Mouse (Mus musculus) ES-Bruce4 (cell line): ENCODE results near the gene Pitpnm2.

Source experiments
- CTCF ChIP-seq: IDR thresholded peaks from one replicate; pipeline ENCODE4 v1.8.1; 2011; ENCODE audit warnings: low read depth, low read length
- EP300 ChIP-seq: IDR thresholded peaks from 2 replicates; pipeline ENCODE4 v1.6.1; 2011; ENCODE audit warnings: low read depth, low read length; ENCODE audit not compliant: insufficient read depth
- POLR2A ChIP-seq: IDR thresholded peaks from one replicate; pipeline ENCODE4 v1.8.1; 2011; ENCODE audit warnings: low read length; ENCODE audit not compliant: insufficient read depth

DNA sequence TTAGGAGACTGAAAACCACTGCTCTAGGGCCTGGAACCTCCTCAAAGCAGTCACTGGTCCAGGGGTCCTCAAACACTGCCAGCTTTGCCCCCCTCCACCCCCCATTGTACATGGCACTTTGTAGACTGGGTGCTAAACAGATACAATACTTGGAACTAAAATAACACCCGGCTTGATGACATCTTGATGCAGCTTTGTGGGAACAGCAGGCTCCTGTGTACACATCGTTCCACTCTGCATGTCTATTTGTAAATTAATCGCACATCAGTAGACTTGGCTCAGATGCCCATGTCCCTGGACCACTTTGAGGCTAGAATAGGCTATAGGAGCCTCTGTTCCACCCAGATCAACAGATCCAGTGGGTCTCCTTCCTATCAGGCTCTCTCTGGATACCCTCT, 80.3 kb downstream of the Pitpnm2 start:
- no peak for TF ChIP-seq POLR2A
- no peak for TF ChIP-seq EP300
- no peak for TF ChIP-seq CTCF
